Mouse (Mus musculus): ENCODE data around the gene D630045J12Rik.

The D630045J12Rik gene

GRCm38 (mm10) chr6:38242295-38242830, 11.4 kb downstream of the D630045J12Rik start:
- no peak for DNase-seq (ENCODE audit: low read depth)

GRCm38 (mm10) chr6:38241508-38241907, 12.3 kb downstream of the D630045J12Rik start:
- no peak for DNase-seq (ENCODE audit: low read depth)

- DNase-seq (ENCODE audit: low read depth), result no peak
Observed at GRCm38 (mm10) chr6:38240618-38241017, 13.2 kb downstream of the D630045J12Rik start.

DNA sequence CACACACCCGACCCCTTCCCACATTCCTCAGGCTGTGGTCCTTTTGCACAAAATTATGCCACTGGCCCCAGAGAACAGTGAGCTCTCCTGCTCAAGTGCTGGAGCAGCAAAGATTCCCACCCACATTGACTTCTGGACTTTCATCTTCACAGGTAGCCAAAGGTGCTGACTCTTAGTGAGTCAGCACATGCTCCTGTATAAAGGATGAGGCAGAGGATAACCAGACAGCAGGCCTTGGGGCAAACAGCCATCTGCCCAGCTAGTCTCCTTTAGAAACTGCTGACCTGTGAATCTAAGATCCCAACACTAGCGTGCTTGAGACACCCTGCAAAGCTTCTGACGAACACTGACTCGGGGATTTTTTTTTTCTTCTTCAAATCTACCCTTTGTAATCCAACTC, 15.4 kb downstream of the D630045J12Rik start:
- no peak for DNase-seq (ENCODE audit: low read depth)

DNA sequence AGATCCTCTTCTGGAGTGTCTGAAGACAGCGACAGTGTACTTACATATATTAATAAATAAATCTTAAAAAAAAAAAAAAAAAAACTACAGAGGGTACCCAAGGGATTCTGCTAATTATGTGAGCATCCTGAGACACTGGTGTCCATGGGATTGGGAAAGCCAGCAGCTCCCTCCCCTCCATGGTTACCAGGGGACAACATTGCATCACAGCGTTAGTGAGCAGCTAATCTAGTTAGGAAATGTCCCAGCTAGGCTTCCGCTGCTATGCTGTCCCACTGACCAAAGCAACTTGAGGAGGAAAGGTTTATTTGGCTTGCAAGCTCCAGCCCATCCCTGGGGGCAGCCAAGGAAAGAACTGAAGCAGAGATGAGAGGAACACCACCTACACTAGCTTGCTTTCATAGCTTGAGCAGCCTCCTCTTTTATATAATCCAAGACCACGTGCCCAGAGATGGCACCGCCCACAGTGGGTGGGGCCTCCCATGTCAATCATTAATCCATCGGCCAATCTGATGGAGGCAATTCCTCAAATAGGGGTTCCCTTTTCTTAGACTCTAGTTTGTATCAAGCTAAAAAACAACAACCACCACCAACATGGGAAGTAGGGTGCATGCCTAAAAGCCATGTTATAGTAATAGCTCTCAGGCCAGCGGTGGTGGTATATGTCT, 17.7 kb downstream of the D630045J12Rik start:
- DNase-seq (ENCODE audit: low read depth), result no peak

DNA sequence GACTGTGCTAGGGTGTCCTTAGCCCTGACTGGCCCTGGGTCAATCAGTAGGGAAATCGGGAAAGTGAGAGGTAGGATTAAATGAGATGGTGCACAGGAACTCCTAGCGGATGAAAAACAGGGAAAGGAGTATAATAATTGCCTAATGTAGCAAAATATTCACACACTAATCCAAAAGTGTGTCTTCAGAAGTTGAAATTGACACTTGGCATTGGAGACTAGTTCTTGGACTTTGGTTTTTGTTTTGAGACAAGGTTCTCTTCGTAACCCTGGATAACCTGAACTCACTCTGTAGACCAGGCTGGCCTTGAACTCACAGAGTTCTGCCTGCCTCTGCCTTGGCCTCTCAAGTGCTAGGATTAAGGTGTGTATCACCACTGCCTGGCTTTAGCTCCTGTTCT, 20.0 kb downstream of the D630045J12Rik start:
- DNase-seq (ENCODE audit: low read depth), result no peak

- no peak for DNase-seq (ENCODE audit: low read depth)
Observed at GRCm38 (mm10) chr6:38232917-38233316, 20.9 kb downstream of the D630045J12Rik start.

- DNase-seq (ENCODE audit: low read depth), result no peak
Observed at GRCm38 (mm10) chr6:38231994-38232393, 21.8 kb downstream of the D630045J12Rik start.

DNA sequence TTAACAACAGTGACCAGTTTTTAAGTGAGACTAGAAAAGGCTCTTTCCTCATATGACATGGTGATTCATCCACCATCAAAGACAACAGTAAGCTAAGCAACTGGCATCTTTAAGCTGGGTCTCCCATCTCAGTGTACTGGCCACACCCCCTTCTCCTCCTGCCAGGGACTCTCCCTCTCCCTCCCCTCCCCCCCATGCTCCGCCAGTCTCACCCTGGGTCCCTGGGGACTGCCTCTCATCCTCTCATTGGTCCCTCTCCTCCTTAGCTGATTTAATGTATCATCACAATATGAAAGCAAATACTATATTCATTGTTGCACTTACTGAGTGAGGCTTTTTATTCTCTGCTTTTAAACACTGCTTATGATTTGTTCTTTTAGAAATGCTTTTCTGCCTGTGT, 29.7 kb downstream of the D630045J12Rik start:
- DNase-seq (ENCODE audit: low read depth), result peak; percentile 93

- no peak for DNase-seq (ENCODE audit: low read depth)
Observed at GRCm38 (mm10) chr6:38219261-38219660, 34.5 kb downstream of the D630045J12Rik start.

- DNase-seq (ENCODE audit: low read depth), result no peak
Observed at GRCm38 (mm10) chr6:38215448-38216110, 38.2 kb downstream of the D630045J12Rik start.

GRCm38 (mm10) chr6:38207621-38208020, 46.2 kb downstream of the D630045J12Rik start:
- no peak for DNase-seq (ENCODE audit: low read depth)

GRCm38 (mm10) chr6:38206941-38207531, 46.8 kb downstream of the D630045J12Rik start:
- peak; percentile 81 for DNase-seq (ENCODE audit: low read depth)

- no peak for DNase-seq (ENCODE audit: low read depth)
Observed at GRCm38 (mm10) chr6:38205375-38205774, 48.4 kb downstream of the D630045J12Rik start.

DNA sequence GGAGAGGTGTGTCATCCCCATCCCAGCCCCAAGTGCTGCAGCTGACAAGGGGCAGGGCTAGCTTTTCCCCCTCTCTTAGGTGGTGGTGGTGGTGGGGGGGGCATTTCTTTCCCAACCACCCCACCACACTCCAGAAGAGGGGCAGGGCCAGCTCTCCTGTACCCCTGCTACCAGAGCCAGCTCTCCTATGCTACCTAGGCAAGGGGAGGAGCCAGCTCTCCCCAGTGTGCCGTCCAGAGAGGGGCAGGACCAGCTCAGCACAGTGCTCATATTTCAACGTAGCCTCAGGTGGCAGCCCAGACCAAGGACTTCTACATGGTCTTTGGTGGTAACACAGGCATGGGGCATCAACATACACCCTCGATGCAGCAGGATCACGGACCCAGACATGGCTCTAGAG, 50.0 kb downstream of the D630045J12Rik start:
- no peak for DNase-seq (ENCODE audit: low read depth)

DNA sequence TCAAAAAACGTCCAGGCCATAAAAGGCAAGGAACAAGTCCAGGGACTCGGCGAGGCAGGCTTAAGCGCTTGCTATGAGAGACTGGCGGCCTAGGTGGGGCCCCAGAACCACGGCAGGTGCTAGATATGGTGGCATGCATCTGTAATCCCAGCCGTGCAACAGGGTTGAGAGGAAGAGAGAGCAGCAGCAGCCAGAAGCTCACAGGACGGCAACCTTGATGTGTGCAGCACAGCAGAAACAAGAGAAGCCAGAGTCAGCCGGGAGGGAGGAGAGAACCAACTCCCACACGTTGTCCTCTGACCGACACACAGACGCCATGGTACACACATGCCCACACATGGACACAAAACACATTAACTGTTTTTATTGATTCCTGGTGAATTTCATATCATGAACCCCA, 51.0 kb downstream of the D630045J12Rik start:
- DNase-seq (ENCODE audit: low read depth), result no peak

DNA sequence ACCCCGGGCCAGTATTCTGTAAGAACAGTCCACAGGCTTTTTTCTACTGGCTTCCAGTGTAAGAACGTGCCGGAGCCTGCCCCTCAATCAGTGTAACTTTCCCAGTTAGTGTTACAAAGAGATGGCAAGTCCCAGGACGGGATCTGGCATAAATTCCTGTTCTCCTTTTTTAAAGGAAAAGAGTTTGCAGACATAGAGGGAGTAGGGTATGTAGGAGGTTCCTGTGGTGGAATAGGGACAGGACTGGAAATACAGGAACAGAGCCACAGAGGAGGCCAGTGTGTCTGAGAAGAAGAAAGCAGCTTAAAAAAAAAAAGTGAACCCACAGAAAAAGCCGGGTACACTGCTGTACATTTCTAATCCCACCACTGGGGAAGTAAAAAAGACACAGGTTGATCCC, 52.3 kb downstream of the D630045J12Rik start:
- DNase-seq (ENCODE audit: low read depth), result no peak

DNA sequence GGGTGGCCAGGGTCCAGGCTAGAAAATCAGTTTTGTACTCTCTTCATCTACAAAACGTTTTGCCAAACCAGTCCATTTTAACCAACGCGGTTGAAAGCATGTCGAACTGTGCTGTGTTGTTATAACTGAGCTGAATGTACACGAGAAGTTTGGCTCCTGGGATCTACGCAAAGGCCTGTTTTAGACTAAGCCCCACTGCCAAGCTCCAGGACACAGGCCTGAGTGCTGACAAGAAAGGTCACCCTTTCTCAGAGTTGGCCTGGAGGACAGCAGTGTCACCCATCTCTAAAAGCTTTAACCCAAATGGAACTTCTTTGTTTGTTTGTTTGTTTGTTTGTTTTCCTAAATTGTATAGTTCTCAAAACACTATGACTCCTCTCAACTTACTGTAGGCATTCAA, 54.2 kb downstream of the D630045J12Rik start:
- DNase-seq (ENCODE audit: low read depth), result no peak

DNA sequence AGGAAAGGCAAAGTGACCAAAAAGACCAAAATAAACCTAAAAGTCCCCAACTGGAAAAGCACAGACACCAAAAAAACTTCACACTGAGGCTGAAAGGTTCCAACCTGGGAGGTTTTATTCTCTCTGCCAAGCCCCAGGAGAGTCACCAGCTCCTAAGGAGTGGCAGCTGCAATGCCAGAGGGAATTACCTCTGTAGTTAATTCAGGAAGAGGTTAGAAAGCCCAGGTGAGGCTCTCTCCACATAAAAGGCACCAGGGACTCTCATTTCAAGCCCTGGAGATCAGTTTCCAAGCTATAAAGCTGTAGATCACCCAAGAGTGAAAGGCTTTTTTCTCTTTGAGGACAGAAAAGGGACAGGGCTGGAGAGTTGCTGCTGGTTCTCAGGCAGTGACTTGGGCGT, 55.1 kb downstream of the D630045J12Rik start:
- no peak for DNase-seq (ENCODE audit: low read depth)

- DNase-seq (ENCODE audit: low read depth), result no peak
Observed at GRCm38 (mm10) chr6:38196266-38197189, 57.3 kb downstream of the D630045J12Rik start.

DNA sequence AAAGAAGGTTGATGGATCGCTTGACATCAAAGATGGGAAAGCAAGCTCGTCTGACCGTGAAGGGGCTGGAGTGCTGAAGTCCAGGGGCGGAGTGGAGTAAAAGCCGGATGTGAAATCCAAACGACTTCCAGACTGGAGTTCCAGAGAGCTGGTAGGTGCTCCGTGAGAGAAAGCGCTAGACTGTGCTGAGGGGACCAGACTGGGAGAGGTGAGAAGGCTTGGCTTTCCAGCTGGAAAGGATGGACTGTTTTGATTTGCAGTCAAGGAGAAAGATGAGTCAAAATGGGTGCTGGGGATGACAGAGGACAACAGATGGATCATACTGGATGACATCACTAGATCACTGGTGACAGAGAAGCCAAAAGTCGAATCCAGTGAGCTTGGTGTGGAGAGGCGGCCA, 58.5 kb downstream of the D630045J12Rik start:
- DNase-seq (ENCODE audit: low read depth), result no peak

DNA sequence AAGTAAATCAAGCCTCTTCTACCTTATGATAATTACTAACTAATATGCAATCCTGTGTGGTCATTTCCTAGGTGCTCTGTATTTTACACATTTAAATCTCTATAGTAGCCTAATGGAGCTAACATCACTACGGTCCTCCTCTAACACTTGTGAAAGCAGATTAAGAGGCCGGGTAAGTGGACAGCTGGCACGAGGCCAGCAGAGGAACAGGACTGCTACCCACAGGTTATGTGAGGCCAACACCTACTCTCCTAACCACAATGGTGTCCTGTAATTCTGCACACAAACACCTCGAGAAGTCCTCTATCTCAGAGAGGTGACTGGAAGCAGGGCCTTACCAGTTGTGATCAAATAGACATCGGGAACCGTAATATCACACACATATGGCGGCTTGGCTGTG, 59.8 kb downstream of the D630045J12Rik start:
- DNase-seq (ENCODE audit: low read depth), result no peak

Data from NIH3T3 (cell line).